Mouse (Mus musculus) C2C12 (cell line): ENCODE results near the gene Cntnap5b. TPM values are rescaled to one million over a fixed set of nuclear protein-coding genes. Genes with fewer than 3 reads are reported as not detected.

Source experiments
- H3K27me3 ChIP-seq: one replicate; pipeline ENCODE4 v1.6.1; 2011; ENCODE audit not compliant: control insufficient read depth, insufficient read depth, insufficient read length
- H3K36me3 ChIP-seq: one replicate; pipeline ENCODE4 v1.6.1; 2011; ENCODE audit not compliant: control insufficient read depth, insufficient read depth
- H3K4me3 ChIP-seq: one replicate; pipeline ENCODE4 v1.5.1; 2011; ENCODE audit warnings: mild to moderate bottlenecking, control low read depth; ENCODE audit not compliant: poor library complexity, insufficient read depth, severe bottlenecking
- H3K79me2 ChIP-seq: one replicate; pipeline ENCODE4 v1.6.1; 2011; ENCODE audit not compliant: control insufficient read depth, insufficient read depth
- H3K79me3 ChIP-seq: one replicate; pipeline ENCODE4 v1.6.1; 2011; ENCODE audit warnings: low read depth, control low read depth
- H3ac ChIP-seq: one replicate; pipeline ENCODE3; 2011; ENCODE audit warnings: low read depth; ENCODE audit not compliant: control insufficient read depth, insufficient read length
- CEBPB ChIP-seq: IDR thresholded peaks from one replicate; pipeline ENCODE4 v1.6.1; 2011; ENCODE audit warnings: low read depth, mild to moderate bottlenecking, control low read depth, moderate library complexity
- CTCF ChIP-seq: IDR thresholded peaks from one replicate; pipeline ENCODE4 v1.5.1; 2011; ENCODE audit not compliant: control insufficient read depth, insufficient read depth, insufficient read length
- FOSL1 ChIP-seq: IDR thresholded peaks from one replicate; pipeline ENCODE4 v1.8.0; 2011; ENCODE audit warnings: mild to moderate bottlenecking, low read length; ENCODE audit not compliant: poor library complexity, insufficient read depth, severe bottlenecking
- MAX ChIP-seq: IDR thresholded peaks from one replicate; pipeline ENCODE4 v1.6.1; 2011; ENCODE audit warnings: mild to moderate bottlenecking, control low read depth
- MYOD1 ChIP-seq: IDR thresholded peaks from one replicate; pipeline ENCODE4 v1.6.1; 2011; ENCODE audit warnings: low read depth; ENCODE audit not compliant: control insufficient read depth, insufficient read length
- MYOG ChIP-seq: IDR thresholded peaks from one replicate; pipeline ENCODE4 v1.6.1; 2011; ENCODE audit not compliant: control insufficient read depth, insufficient read length; ENCODE audit errors: extremely low read depth
- USF1 ChIP-seq: IDR thresholded peaks from one replicate; pipeline ENCODE4 v1.6.1; 2011; ENCODE audit warnings: low read depth, mild to moderate bottlenecking, control low read depth, moderate library complexity
- polyA plus RNA-seq: library from polyadenylated mRNA; unstranded; fragments of >200 nt; fragmentation: generic; extraction: Trizol; gene quantifications from one replicate; pipeline ENCODE4 v1.2.1, GENCODE M21; 2012; ENCODE audit warnings: missing spikeins

Cntnap5b gene
- polyA plus RNA-seq, 1 experiment = not detected

GRCm38 (mm10) chr1:100122410-100122935 is 349.9 kb downstream of the Cntnap5b start:
- no peaks in the 10 kb centered on the region for H3K27me3 ChIP-seq
- no peaks in the 10 kb centered on the region for H3K79me3 ChIP-seq
- no peak overlapping the region for H3ac ChIP-seq
- TF ChIP-seq FOSL1 (no peak), USF1 (no peak), MYOG (no peak), CTCF (no peak), MAX (no peak), MYOD1 (no peak), CEBPB (no peak)
- H3K36me3 ChIP-seq = no peaks in the 10 kb centered on the region
- H3K79me2 ChIP-seq = no peaks in the 10 kb centered on the region
- H3K4me3 ChIP-seq = no peak overlapping the region

- Histone ChIP-seq H3K36me3 (no peaks in the 10 kb centered on the region), H3K79me2 (no peaks in the 10 kb centered on the region), H3ac (no peak overlapping the region), H3K27me3 (no peaks in the 10 kb centered on the region), H3K79me3 (no peaks in the 10 kb centered on the region), H3K4me3 (no peak overlapping the region)
- TF ChIP-seq MAX (no peak), CTCF (no peak), FOSL1 (no peak), USF1 (no peak), MYOG (no peak), CEBPB (no peak), MYOD1 (no peak)
These were observed 391.2 kb downstream of the Cntnap5b start for GRCm38 (mm10) chr1:100163588-100164357.

- Histone ChIP-seq H3K79me2 (no peaks in the 10 kb centered on the region), H3ac (no peak overlapping the region), H3K4me3 (no peak overlapping the region), H3K27me3 (no peaks in the 10 kb centered on the region), H3K36me3 (no peaks in the 10 kb centered on the region), H3K79me3 (no peaks in the 10 kb centered on the region)
- no peak for TF ChIP-seq CEBPB
- TF ChIP-seq FOSL1 = no peak
These were observed 399.0 kb downstream of the Cntnap5b start for GRCm38 (mm10) chr1:100171566-100171965.

- TF ChIP-seq USF1 (no peak), FOSL1 (no peak), CTCF (no peak), MYOD1 (no peak), MYOG (no peak)
- Histone ChIP-seq H3ac (no peak overlapping the region), H3K36me3 (no peaks in the 10 kb centered on the region), H3K4me3 (no peak overlapping the region), H3K27me3 (no peaks in the 10 kb centered on the region), H3K79me2 (no peaks in the 10 kb centered on the region), H3K79me3 (no peaks in the 10 kb centered on the region)
These were observed 407.5 kb downstream of the Cntnap5b start for GRCm38 (mm10) chr1:100180050-100180449.

GRCm38 (mm10) chr1:100231980-100232608 is 459.5 kb downstream of the Cntnap5b start:
- no peaks in the 10 kb centered on the region for H3K27me3 ChIP-seq
- no peak overlapping the region for H3ac ChIP-seq
- no peaks in the 10 kb centered on the region for H3K36me3 ChIP-seq
- no peaks in the 10 kb centered on the region for H3K79me2 ChIP-seq
- H3K79me3 ChIP-seq = no peaks in the 10 kb centered on the region
- TF ChIP-seq FOSL1 = no peak
- TF ChIP-seq USF1 = no peak
- TF ChIP-seq MYOG = no peak
- no peak for TF ChIP-seq CTCF
- no peak for TF ChIP-seq MYOD1
- TF ChIP-seq CEBPB = no peak
- TF ChIP-seq MAX = no peak
- H3K4me3 ChIP-seq = no peak overlapping the region

GRCm38 (mm10) chr1:100251964-100252363 is 479.4 kb downstream of the Cntnap5b start:
- H3ac ChIP-seq = no peak overlapping the region
- H3K27me3 ChIP-seq = no peaks in the 10 kb centered on the region
- no peaks in the 10 kb centered on the region for H3K79me3 ChIP-seq
- no peak overlapping the region for H3K4me3 ChIP-seq
- no peaks in the 10 kb centered on the region for H3K79me2 ChIP-seq
- TF ChIP-seq CEBPB (no peak), FOSL1 (no peak), MAX (no peak), MYOD1 (no peak), USF1 (no peak), MYOG (no peak), CTCF (no peak)
- H3K36me3 ChIP-seq = no peaks in the 10 kb centered on the region
